Mouse (Mus musculus) hindbrain, postnatal 0 days (tissue): Measurements from ENCODE around the gene B3galt5. TPM values are rescaled to one million over a fixed set of nuclear protein-coding genes. Genes with fewer than 3 reads are reported as not detected.

Experiments
- ATAC-seq: fragments of 200-750 bp; cut with Nextera tagmentation; 2 replicates; pipeline ENCODE4 v1.8.0; 2017; ENCODE audit warnings: mild to moderate bottlenecking, moderate TSS enrichment, moderate library complexity
- DNase-seq: peaks from one replicate; pipeline ENCODE4 v3.0.0-alpha.2; 2015; ENCODE audit warnings: low spot score
- H3K27ac ChIP-seq: fragments of 300-500 bp; sonication (generic); 2 replicates; pipeline ENCODE4 v1.5.1; 2014; ENCODE audit warnings: mild to moderate bottlenecking
- H3K27me3 ChIP-seq: fragments of 300-500 bp; sonication (generic); 2 replicates; pipeline ENCODE4 v1.6.1; 2014; ENCODE audit warnings: low read length, mixed read lengths; ENCODE audit not compliant: insufficient read depth
- H3K36me3 ChIP-seq: fragments of 300-500 bp; sonication (generic); 2 replicates; pipeline ENCODE4 v1.6.1; 2014; ENCODE audit warnings: low read length, mixed read lengths; ENCODE audit not compliant: insufficient read depth
- H3K4me1 ChIP-seq: fragments of 300-500 bp; sonication (generic); 2 replicates; pipeline ENCODE4 v1.6.1; 2014; ENCODE audit warnings: antibody characterized with exemption, low read length, mixed read lengths; ENCODE audit not compliant: insufficient read depth
- H3K4me2 ChIP-seq: fragments of 300-500 bp; sonication (generic); 2 replicates; pipeline ENCODE4 v1.6.1; 2014; ENCODE audit warnings: low read depth, mild to moderate bottlenecking, low read length, moderate library complexity, mixed read lengths
- H3K4me3 ChIP-seq: fragments of 300-500 bp; sonication (generic); 2 replicates; pipeline ENCODE4 v1.5.1; 2014; ENCODE audit warnings: low read length
- H3K9ac ChIP-seq: fragments of 300-500 bp; sonication (generic); replicated peaks from 2 replicates; pipeline ENCODE4 v1.6.1; 2014; ENCODE audit warnings: mild to moderate bottlenecking, low read length, moderate library complexity, mixed read lengths
- H3K9me3 ChIP-seq: fragments of 300-500 bp; sonication (generic); 2 replicates; pipeline ENCODE4 v1.6.1; 2016; ENCODE audit warnings: low read length, mixed read lengths
- CTCF ChIP-seq: IDR thresholded peaks from 2 replicates; pipeline ENCODE4 v1.5.1; 2016; ENCODE audit warnings: antibody characterized with exemption, control low read depth, low read depth
- whole genome bisulfite sequencing: fragments of 180-500 bp; shearing (Covaris S2); extraction: QIAGEN DNeasy Blood & Tissue Kit; methylation state at CpG from one replicate; pipeline ENCODE4 v1.1.7; 2014; 5-methylcytosine and 5-hydroxymethylcytosine counted together
- polyA plus RNA-seq: library from polyadenylated mRNA; unstranded; fragments of >200 nt; fragmentation: Nextera tagmentation; extraction: Ambion mirVana; gene quantifications from 2 replicates; pipeline ENCODE4 v1.2.1, GENCODE M21; 2015
- total RNA-seq: library from RNA; depleted of rRNA; stranded (reverse); fragments of >200 nt; gene quantifications from 2 replicates; pipeline ENCODE4 v1.2.3, GENCODE M21; 2014

The B3galt5 gene
- total and polyA plus RNA-seq, 2 experiments from 2014 or later: 7.3 to 11.3 TPM

DNA sequence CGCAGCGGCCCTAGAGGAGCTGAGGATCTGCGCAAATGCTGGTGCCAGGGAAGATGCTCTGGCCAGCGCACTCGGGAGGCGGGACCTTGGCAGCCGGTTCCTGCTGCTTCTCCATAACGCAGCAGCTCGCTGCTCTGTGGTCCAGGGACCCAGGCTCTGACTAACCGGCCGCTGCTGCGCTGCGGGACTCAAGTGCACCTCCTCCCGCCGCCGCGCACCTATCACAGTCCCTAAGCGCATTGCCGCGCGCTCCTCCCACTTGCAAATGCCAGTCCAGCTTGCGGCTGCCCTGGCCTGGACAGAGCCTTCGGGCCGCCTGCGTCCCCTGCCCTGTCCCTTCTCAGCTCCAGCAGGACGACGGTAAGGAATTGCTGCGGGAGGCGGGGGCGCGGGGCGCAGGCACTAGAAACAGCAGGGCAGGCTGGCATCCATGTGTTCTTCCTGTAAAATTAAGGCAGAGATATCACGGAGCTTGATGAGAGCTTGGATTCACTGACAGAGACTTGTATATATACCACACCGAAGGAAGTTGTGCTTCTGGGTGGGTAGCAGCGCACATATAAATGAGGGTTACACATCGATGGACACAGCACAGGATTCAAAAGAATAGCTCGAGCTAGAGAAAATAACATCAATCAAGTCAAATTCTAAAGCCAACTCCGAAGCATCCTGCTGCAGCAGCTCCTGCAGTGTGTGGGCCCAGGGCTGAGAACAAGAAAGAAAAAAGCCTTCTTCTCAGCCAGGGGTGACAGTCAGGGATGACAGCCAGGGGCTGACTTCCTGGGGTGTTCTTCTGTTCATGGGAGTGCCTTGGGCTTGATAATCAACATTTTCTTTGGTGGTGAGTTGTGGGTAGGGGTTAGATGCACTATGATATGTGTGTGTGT lies 45.4 kb downstream of the B3galt5 start:
- H3K4me1 ChIP-seq: peaks cover 21% of the 10 kb centered on the region
- H3K9me3 ChIP-seq: no peaks in the 10 kb centered on the region
- no peaks in the 10 kb centered on the region for H3K27me3 ChIP-seq
- peak; percentile 20; the same call in 1 of the 2 replicates for TF ChIP-seq CTCF
- DNase-seq (peak; percentile 81), ATAC-seq (peak; percentile 83)
- no peaks in the 10 kb centered on the region for H3K36me3 ChIP-seq
- H3K4me3 ChIP-seq: peak overlapping the region; percentile 40
- H3K9ac ChIP-seq: peak overlapping the region; percentile 56
- H3K4me2 ChIP-seq: peak overlapping the region; percentile 65
- WGBS: 1% methylated on average over 38 of the region's 38 CpGs
- peak overlapping the region; percentile 70 for H3K27ac ChIP-seq

DNA sequence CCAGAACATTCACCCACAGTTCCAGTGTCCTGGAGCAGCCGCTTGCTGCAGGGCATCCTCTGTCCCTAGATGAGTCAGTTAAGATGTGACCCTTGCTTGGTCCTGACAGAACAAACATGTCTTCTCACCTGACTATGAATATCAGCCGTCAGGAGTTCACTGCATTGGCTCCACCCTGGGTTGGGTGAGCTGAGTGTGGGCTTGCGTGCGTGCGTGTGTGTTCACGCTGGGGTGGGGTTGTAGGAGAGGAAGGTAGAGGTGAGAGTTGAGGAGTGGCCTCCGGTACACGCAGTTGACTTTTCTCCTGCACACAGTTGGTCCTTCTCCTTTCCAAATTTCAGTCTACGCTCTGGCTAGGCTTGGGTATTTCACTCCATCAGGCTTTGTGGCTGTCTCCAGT lies 47.0 kb downstream of the B3galt5 start:
- H3K4me2 ChIP-seq: peak overlapping the region; percentile 65; the same call in 1 of the 2 replicates
- no peaks in the 10 kb centered on the region for H3K36me3 ChIP-seq
- no peaks in the 10 kb centered on the region for H3K27me3 ChIP-seq
- H3K4me1 ChIP-seq: peaks cover 21% of the 10 kb centered on the region
- 95% methylated on average over 9 of the region's 9 CpGs for WGBS
- no peak overlapping the region for H3K4me3 ChIP-seq
- no peak for TF ChIP-seq CTCF
- no peak overlapping the region for H3K9ac ChIP-seq
- no peak for ATAC-seq
- no peaks in the 10 kb centered on the region for H3K9me3 ChIP-seq
- H3K27ac ChIP-seq: no peak overlapping the region
- DNase-seq: no peak

DNA sequence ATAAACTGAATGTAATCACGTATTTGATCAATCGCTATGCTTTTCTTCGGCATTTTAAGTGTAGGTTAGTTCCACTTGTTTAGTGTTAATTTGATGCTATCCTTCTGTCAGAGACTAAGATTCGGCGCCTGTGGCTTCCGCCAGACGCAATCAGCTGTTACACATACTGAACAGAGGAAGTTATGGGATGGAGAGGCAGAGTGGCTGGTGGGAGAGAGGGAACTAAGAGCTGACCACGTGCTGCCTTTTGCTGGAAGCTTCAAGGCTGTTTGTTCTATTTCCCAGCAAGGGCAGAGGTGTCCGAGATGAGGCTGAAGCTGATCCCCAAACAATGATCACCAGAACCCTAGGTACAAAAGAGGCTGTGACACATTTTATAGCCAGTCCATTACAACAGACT lies 56.3 kb downstream of the B3galt5 start:
- no peaks in the 10 kb centered on the region for H3K27me3 ChIP-seq
- no peak overlapping the region for H3K4me2 ChIP-seq
- DNase-seq (no peak), ATAC-seq (no peak)
- H3K9ac ChIP-seq: no peak overlapping the region
- H3K27ac ChIP-seq: no peak overlapping the region
- H3K4me3 ChIP-seq: no peak overlapping the region
- no peak for TF ChIP-seq CTCF
- H3K36me3 ChIP-seq: no peaks in the 10 kb centered on the region
- WGBS: 73% methylated on average over 9 of the region's 9 CpGs
- H3K9me3 ChIP-seq: no peaks in the 10 kb centered on the region
- no peaks in the 10 kb centered on the region for H3K4me1 ChIP-seq

DNA sequence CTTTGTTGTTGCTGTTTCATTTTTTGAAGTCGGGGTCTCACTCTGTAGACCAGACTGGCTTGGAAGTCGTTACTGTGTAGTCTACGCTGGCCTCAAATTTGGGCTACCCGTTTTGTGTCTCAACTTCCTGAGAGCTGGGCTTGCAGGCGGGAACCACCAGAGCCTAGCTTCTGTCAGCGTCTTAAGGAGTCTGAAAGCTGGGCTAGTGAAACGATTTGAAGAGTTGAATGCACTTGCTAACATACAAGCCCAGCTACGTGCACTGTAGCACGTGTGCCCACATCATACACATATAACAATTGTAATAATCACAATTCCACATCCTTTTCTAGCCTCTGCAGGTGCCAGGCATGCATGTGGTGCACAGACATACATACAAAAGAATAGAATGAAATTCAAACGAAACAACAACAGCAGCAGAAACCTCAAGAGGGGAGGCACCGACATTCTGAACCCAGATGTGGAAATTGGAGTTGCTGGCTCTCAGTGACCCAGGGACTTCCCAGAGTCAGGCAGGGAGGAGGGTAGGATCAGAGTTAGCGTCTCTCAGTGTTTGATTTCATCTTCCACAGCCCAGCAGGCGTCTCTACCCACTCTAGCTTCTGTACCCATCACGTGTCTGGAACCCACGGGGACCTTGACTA lies 57.1 kb downstream of the B3galt5 start:
- ATAC-seq: no peak
- Histone ChIP-seq H3K4me2 (no peak overlapping the region), H3K27ac (no peak overlapping the region), H3K27me3 (no peaks in the 10 kb centered on the region), H3K4me3 (no peak overlapping the region), H3K9me3 (no peaks in the 10 kb centered on the region), H3K9ac (no peak overlapping the region), H3K36me3 (no peaks in the 10 kb centered on the region), H3K4me1 (no peaks in the 10 kb centered on the region)
- no peak for DNase-seq
- no peak for TF ChIP-seq CTCF
- WGBS: 66% methylated on average over 15 of the region's 15 CpGs

DNA sequence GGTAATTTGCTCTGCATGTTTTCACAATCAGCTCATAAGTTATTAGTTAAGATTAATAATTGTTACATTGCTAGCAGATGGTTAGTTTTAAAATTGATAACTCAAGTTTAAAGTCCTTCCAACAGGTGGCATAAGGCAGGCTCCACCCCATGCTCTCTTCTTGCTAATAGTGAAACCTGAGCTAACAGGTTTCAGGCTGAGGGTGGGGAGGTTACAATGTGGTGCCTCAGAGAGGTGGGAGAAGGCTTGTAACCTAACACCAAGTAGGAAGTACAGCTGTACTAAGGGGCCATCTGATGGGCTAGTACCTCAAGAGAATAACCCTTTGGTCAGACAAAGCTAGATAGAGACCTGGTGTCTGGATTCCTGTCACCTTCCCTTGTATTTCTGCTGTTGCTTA lies 62.5 kb downstream of the B3galt5 start:
- TF ChIP-seq CTCF: no peak
- no peak overlapping the region for H3K4me3 ChIP-seq
- H3K36me3 ChIP-seq: no peaks in the 10 kb centered on the region
- H3K27me3 ChIP-seq: no peaks in the 10 kb centered on the region
- DNase-seq (no peak), ATAC-seq (no peak)
- no peaks in the 10 kb centered on the region for H3K9me3 ChIP-seq
- H3K4me2 ChIP-seq: no peak overlapping the region
- H3K9ac ChIP-seq: no peak overlapping the region
- no peak overlapping the region for H3K27ac ChIP-seq
- no peaks in the 10 kb centered on the region for H3K4me1 ChIP-seq

DNA sequence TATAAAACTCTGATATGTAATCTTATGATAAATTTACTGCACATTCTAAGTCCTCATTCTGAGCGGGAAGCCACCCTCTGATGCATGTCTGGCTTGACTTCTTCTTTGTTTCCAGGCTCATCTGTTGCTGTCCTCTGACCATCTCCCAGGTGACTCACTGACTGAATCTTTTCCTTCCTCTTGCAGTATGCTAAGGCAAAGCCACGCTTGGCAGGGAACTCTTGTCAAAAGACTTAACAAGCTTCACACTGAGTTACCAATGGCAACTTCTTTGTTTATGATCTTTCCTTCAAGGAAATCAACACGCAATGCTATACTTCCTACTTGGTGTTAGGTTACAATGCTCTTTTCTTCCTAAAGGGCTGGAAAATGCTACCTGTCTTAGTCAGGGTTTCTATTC lies 63.0 kb downstream of the B3galt5 start:
- ATAC-seq (no peak), DNase-seq (no peak)
- Histone ChIP-seq H3K27ac (no peak overlapping the region), H3K4me1 (no peaks in the 10 kb centered on the region), H3K9ac (no peak overlapping the region), H3K9me3 (no peaks in the 10 kb centered on the region), H3K36me3 (no peaks in the 10 kb centered on the region), H3K4me2 (no peak overlapping the region), H3K27me3 (no peaks in the 10 kb centered on the region), H3K4me3 (no peak overlapping the region)
- no peak for TF ChIP-seq CTCF
- WGBS: 52% methylated on average over 3 of the region's 3 CpGs

DNA sequence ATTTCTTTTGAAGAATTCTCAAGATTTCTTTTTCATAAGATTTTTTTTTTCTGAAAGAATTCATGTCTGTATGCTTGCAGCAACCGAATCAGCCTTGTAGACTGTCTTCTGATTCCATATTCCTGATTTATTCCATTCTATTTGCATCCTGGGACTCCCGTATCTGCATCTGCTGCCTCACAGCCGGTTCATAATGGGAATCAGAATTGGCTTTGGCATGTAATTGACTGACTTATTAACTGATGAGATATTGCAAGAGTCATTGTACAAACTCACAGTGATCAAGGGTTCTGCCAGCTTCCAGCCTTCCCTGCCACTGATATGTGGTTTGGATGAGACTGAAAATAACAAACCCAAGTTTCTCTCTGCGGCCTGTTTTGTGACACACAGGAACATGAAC lies 67.8 kb downstream of the B3galt5 start:
- H3K9ac ChIP-seq: no peak overlapping the region
- H3K9me3 ChIP-seq: no peaks in the 10 kb centered on the region
- 72% methylated on average over 4 of the region's 4 CpGs for WGBS
- ATAC-seq (no peak), DNase-seq (peak; percentile 6)
- no peaks in the 10 kb centered on the region for H3K4me1 ChIP-seq
- H3K27ac ChIP-seq: no peak overlapping the region
- TF ChIP-seq CTCF: no peak
- H3K27me3 ChIP-seq: no peaks in the 10 kb centered on the region
- H3K4me3 ChIP-seq: no peak overlapping the region
- H3K36me3 ChIP-seq: no peaks in the 10 kb centered on the region
- H3K4me2 ChIP-seq: no peak overlapping the region
